Mouse (Mus musculus) liver, embryonic 13.5 days (tissue): ENCODE results near the gene Gpr85. TPM values are rescaled to one million over a fixed set of nuclear protein-coding genes. Genes with fewer than 3 reads are reported as not detected.

Experiments
- ATAC-seq: fragments of 200-750 bp; cut with Nextera tagmentation; 2 replicates; pipeline ENCODE4 v1.8.0; 2017; ENCODE audit warnings: low read depth, mild to moderate bottlenecking, moderate number of reproducible peaks, moderate library complexity
- DNase-seq: peaks from one replicate; pipeline ENCODE4 v3.0.0; 2022
- H3K27ac ChIP-seq: fragments of 300-500 bp; sonication (generic); 2 replicates; pipeline ENCODE4 v1.5.1; 2015; ENCODE audit warnings: moderate library complexity, mild to moderate bottlenecking, inconsistent platforms
- H3K27me3 ChIP-seq: fragments of 300-500 bp; sonication (generic); 2 replicates; pipeline ENCODE4 v1.6.1; 2015; ENCODE audit warnings: mild to moderate bottlenecking, inconsistent platforms
- H3K36me3 ChIP-seq: fragments of 300-500 bp; sonication (generic); 2 replicates; pipeline ENCODE4 v1.6.1; 2015; ENCODE audit warnings: mild to moderate bottlenecking, inconsistent platforms
- H3K4me1 ChIP-seq: fragments of 300-500 bp; sonication (generic); replicated peaks from 2 replicates; pipeline ENCODE4 v1.6.1; 2015; ENCODE audit warnings: inconsistent platforms
- H3K4me2 ChIP-seq: fragments of 300-500 bp; sonication (generic); 2 replicates; pipeline ENCODE4 v1.6.1; 2015; ENCODE audit warnings: inconsistent platforms, mild to moderate bottlenecking, moderate library complexity
- H3K4me3 ChIP-seq: fragments of 300-500 bp; sonication (generic); replicated peaks from 2 replicates; pipeline ENCODE4 v1.5.1; 2015; ENCODE audit warnings: mild to moderate bottlenecking, inconsistent platforms
- H3K9ac ChIP-seq: fragments of 300-500 bp; sonication (generic); 2 replicates; pipeline ENCODE4 v1.6.1; 2015; ENCODE audit warnings: mild to moderate bottlenecking, inconsistent platforms
- H3K9me3 ChIP-seq: fragments of 300-500 bp; sonication (generic); replicated peaks from 2 replicates; pipeline ENCODE4 v1.6.1; 2016; ENCODE audit warnings: inconsistent platforms
- polyA plus RNA-seq: library from polyadenylated mRNA; unstranded; fragments of >200 nt; fragmentation: Nextera tagmentation; extraction: Ambion mirVana; gene quantifications from 2 replicates; pipeline ENCODE4 v1.2.1, GENCODE M21; 2015

Gpr85 gene
- polyA plus RNA-seq, 1 experiment from 2014 or later, result 0.69 TPM

GRCm38 (mm10) chr6:13797389-13797788 lies 42.4 kb downstream of the Gpr85 start:
- Histone ChIP-seq H3K4me3 (no peak overlapping the region), H3K9ac (no peak overlapping the region), H3K27ac (no peak overlapping the region), H3K36me3 (no peaks in the 10 kb centered on the region), H3K9me3 (no peaks in the 10 kb centered on the region), H3K4me2 (no peak overlapping the region), H3K27me3 (no peaks in the 10 kb centered on the region), H3K4me1 (no peaks in the 10 kb centered on the region)
- ATAC-seq (no peak), DNase-seq (no peak)

Other genes with a start within 250 kb of the Gpr85 start
- 13.6 and 17.1 TPM in 2 replicates for gene Tmem168, start 231.8 kb downstream of the Gpr85 start, polyA plus RNA-seq
- gene Bmt2, start 162.0 kb downstream of the Gpr85 start, polyA plus RNA-seq, result 3.5 and 3.9 TPM in 2 replicates
- 54.6 and 55.1 TPM in 2 replicates for gene 2610001J05Rik, start 31.6 kb upstream of the Gpr85 start, polyA plus RNA-seq